Mouse (Mus musculus) lung, adult 2 months (tissue): ENCODE measurements around the gene Cops4. TPM values are rescaled to one million over a fixed set of nuclear protein-coding genes. Genes with fewer than 3 reads are reported as not detected.

Experiments
- DNase-seq: peaks from one replicate; pipeline ENCODE4 v3.0.0; 2022
- H3K4me1 ChIP-seq: fragments of 200-500 bp; 2 replicates; pipeline ENCODE4 v1.6.1; 2011; ENCODE audit warnings: low read length; ENCODE audit not compliant: control insufficient read depth, insufficient read depth
- H3K4me3 ChIP-seq: fragments of 200-500 bp; replicated peaks from 2 replicates; pipeline ENCODE3; 2011; ENCODE audit warnings: low read depth, mild to moderate bottlenecking, control low read depth, low read length; ENCODE audit errors: extremely low read depth
- CTCF ChIP-seq: fragments of 200-500 bp; IDR thresholded peaks from 2 replicates; pipeline ENCODE4 v1.5.1; 2011; ENCODE audit warnings: mild to moderate bottlenecking, low read length, control low read depth; ENCODE audit not compliant: insufficient read depth
- POLR2A ChIP-seq: fragments of 200-500 bp; IDR thresholded peaks from 2 replicates; pipeline ENCODE4 v1.6.1; 2011; ENCODE audit warnings: low read depth, mild to moderate bottlenecking, control low read depth, low read length, borderline replicate concordance; ENCODE audit errors: extremely low read depth
- WGBS: fragments of 180-500 bp; shearing (Covaris S2); methylation state at CpG from one replicate; pipeline ENCODE4 v1.1.7; 2018; 5-methylcytosine and 5-hydroxymethylcytosine counted together
- polyA plus RNA-seq: library from polyadenylated mRNA; depleted of rRNA; stranded (reverse); fragments of >200 nt; gene quantifications from 2 replicates; pipeline ENCODE4 v1.2.3, GENCODE M21; 2012

Gene Cops4
- polyA plus RNA-seq, 1 experiment: 20.9 TPM

GRCm38 (mm10) chr5:100559357-100559756 is 41.2 kb downstream of the Cops4 start:
- H3K4me1 ChIP-seq: no peaks in the 10 kb centered on the region; the same call in 1 of the 2 replicates
- WGBS: 88% methylated on average over 7 of the region's 7 CpGs
- TF ChIP-seq CTCF (no peak), POLR2A (no peak)

GRCm38 (mm10) chr5:100562702-100563101 is 44.6 kb downstream of the Cops4 start:
- DNase-seq: no peak
- Histone ChIP-seq H3K4me1 (peaks cover 2% of the 10 kb centered on the region; the same call in 1 of the 2 replicates), H3K4me3 (no peak overlapping the region)
- TF ChIP-seq CTCF (no peak), POLR2A (no peak)
- 80% methylated on average over 9 of the region's 9 CpGs for WGBS

More at GRCm38 (mm10) chr5:100559357-100559756, 41.2 kb downstream of the Cops4 start:
- H3K4me3 ChIP-seq: no peak overlapping the region
- no peak for DNase-seq

- DNase-seq: no peak
- TF ChIP-seq POLR2A: no peak
- no peak for TF ChIP-seq CTCF
- Histone ChIP-seq H3K4me1 (peaks cover 2% of the 10 kb centered on the region; the same call in 1 of the 2 replicates), H3K4me3 (no peak overlapping the region)
- WGBS: 39% methylated on average over 2 of the region's 2 CpGs
Measured at GRCm38 (mm10) chr5:100566798-100567197, 48.7 kb downstream of the Cops4 start.

- TF ChIP-seq POLR2A: no peak
- no peak for TF ChIP-seq CTCF
- no peak for DNase-seq
- H3K4me3 ChIP-seq: no peak overlapping the region
- peaks cover 2% of the 10 kb centered on the region; the same call in 1 of the 2 replicates for H3K4me1 ChIP-seq
- WGBS: 25% methylated on average over 13 of the region's 13 CpGs
Measured at GRCm38 (mm10) chr5:100567258-100568032, 49.3 kb downstream of the Cops4 start.

- TF ChIP-seq CTCF (no peak), POLR2A (no peak)
- 32% methylated on average over 8 of the region's 8 CpGs for WGBS
- DNase-seq: no peak
- peaks cover 2% of the 10 kb centered on the region; the same call in 1 of the 2 replicates for H3K4me1 ChIP-seq
- no peak overlapping the region for H3K4me3 ChIP-seq
Measured at GRCm38 (mm10) chr5:100568177-100568576, 50.1 kb downstream of the Cops4 start.

- TF ChIP-seq POLR2A (no peak), CTCF (no peak)
- H3K4me1 ChIP-seq: peaks cover 2% of the 10 kb centered on the region; the same call in 1 of the 2 replicates
- no peak overlapping the region for H3K4me3 ChIP-seq
- no peak for DNase-seq
- 81% methylated on average over 3 of the region's 3 CpGs for WGBS
Measured at GRCm38 (mm10) chr5:100568802-100569201, 50.7 kb downstream of the Cops4 start.

- Histone ChIP-seq H3K4me3 (peak overlapping the region; percentile 4), H3K4me1 (peaks cover 2% of the 10 kb centered on the region; the same call in 1 of the 2 replicates)
- no peak for DNase-seq
- WGBS: 66% methylated on average over 18 of the region's 18 CpGs
- TF ChIP-seq CTCF: no peak
- TF ChIP-seq POLR2A: no peak
Measured at GRCm38 (mm10) chr5:100569250-100569934, 51.3 kb downstream of the Cops4 start.

- 53% methylated on average over 13 of the region's 13 CpGs for WGBS
- TF ChIP-seq CTCF (no peak), POLR2A (no peak)
- no peak for DNase-seq
- H3K4me3 ChIP-seq: peak overlapping the region; percentile 43
- peaks cover 2% of the 10 kb centered on the region; the same call in 1 of the 2 replicates for H3K4me1 ChIP-seq
Measured at GRCm38 (mm10) chr5:100569997-100570595, 52.0 kb downstream of the Cops4 start.

GRCm38 (mm10) chr5:100570716-100571115 is 52.6 kb downstream of the Cops4 start:
- Histone ChIP-seq H3K4me1 (peaks cover 2% of the 10 kb centered on the region; the same call in 1 of the 2 replicates), H3K4me3 (peak overlapping the region; percentile 46)
- no peak for DNase-seq
- TF ChIP-seq POLR2A: no peak
- no peak for TF ChIP-seq CTCF
- WGBS: 26% methylated on average over 8 of the region's 8 CpGs
